Mouse (Mus musculus) monocyte, adult 2 months (primary cell): ENCODE results near the gene Barhl2.

ENCODE experiments used
- DNase-seq, 2 experiments: peaks; one replicate each; pipeline ENCODE4 v3.0.0; 2022; ENCODE audit warnings: low spot score in 2 of 2, low read depth in 1 of 2

Gene Barhl2

DNA sequence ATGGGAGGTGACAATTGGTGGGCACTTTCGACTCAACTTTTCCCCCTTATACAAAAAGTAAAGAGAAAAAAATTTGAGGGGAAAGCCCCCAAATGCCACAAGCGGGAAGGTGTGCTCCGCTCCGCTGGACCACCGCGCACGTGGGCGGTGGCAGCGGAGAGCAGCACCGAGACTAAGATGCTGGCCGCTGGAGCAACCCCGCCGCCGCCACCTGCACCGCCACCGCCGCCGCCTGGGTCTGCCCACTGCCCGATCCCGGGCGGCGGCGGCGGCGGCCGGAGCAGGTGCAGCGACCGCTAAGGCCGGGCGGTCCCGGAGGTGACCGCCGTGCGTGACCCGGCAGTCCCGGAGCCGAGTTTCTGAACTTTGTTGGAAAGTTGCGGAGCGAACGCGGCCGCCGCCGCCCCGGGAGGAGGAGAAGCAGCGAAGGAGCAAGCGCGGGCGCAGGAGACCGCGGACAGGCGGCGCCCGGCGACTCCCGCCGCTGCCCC is at the start of gene Barhl2:
TSS of gene Barhl2 (minus strand) at position 181 of the 491 bp plus-strand sequence.
- DNase-seq = no peak

DNA sequence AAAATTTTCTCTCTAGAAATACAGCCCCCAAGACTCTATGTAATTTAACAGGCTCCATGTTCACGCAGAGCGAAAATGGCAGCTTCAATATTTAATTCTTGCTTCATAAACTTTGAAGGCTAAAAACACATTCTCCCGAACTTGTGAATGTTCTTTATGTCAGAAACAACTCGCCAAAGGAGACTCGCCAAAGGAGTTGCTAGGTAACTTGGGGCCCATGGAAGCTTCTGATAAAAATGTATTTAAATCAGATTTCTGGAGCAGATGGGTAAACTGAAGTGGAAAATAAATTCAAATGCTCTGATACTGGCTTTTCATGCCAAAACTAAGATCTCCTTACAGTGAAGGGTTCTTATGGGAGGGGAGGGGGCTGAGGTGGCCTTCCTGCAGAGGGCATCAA is 48.1 kb upstream of the Barhl2 start:
- DNase-seq = no peak

GRCm38 (mm10) chr5:106502684-106503545 is 44.9 kb upstream of the Barhl2 start:
- DNase-seq = no peak

DNA sequence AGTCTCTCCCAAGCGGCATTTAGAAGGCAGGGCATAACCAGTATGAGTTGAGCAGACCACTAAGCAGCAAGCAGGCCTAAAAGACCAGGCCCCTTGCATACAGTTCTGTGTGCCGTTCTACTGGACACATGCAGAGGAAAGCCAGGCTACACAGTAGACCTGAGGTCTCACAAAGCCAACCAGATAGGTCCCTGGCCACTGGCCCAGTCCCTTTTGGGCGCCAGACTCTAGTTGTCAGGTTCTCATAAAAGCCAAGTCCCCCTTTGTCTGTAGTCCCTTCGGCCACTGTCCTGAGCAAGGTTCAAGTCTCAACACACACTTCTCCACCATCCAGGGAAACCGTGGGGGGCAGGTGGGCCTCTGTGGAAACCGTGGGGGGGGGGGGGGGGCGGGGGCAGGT is 44.3 kb upstream of the Barhl2 start:
- no peak for DNase-seq

- DNase-seq = no peak
Observed at GRCm38 (mm10) chr5:106491771-106492170, 33.8 kb upstream of the Barhl2 start.

GRCm38 (mm10) chr5:106472105-106472500 is 14.1 kb upstream of the Barhl2 start:
- no peak for DNase-seq

DNA sequence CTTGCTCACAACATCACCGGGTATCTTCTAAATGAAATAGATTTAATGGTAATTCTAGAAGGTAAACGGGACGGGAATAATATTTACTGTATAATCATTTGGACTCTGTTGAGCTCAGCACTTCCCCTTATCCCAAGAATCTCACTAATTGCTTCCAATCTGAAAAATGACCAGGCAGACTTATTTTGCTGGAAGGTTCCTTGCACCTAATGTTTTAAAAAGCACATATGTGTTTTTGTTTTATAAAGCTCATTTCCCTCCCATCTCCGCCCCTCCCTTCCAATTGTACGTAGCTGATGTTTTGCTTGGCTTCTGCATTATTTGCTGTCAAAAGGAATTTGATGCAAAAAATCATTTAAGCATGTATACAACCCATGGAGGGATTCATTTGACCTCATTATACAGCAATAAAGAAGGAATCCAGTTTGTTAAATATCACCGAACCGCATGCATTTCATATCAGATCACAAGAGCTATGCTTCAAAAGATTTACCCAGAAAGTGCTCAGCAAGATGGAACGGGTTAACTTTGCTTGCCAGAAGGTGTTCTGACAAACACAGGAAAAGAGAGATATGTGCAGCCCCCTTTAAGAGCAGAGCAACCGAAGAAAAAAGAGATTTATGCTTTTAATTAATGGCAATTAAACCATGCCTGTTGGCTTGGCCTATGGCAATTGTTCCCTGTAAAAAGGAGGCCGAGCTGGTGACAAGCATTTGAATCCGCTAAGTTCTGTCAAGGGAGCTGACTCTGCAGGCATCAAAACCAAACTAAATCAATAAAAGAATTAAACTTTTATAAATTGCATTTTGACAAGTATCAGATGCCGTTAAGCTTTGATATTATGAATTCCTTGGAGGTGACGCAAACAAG is 13.5 kb upstream of the Barhl2 start:
- DNase-seq = no peak

GRCm38 (mm10) chr5:106465129-106465790 is 7.3 kb upstream of the Barhl2 start:
- no peak for DNase-seq

DNA sequence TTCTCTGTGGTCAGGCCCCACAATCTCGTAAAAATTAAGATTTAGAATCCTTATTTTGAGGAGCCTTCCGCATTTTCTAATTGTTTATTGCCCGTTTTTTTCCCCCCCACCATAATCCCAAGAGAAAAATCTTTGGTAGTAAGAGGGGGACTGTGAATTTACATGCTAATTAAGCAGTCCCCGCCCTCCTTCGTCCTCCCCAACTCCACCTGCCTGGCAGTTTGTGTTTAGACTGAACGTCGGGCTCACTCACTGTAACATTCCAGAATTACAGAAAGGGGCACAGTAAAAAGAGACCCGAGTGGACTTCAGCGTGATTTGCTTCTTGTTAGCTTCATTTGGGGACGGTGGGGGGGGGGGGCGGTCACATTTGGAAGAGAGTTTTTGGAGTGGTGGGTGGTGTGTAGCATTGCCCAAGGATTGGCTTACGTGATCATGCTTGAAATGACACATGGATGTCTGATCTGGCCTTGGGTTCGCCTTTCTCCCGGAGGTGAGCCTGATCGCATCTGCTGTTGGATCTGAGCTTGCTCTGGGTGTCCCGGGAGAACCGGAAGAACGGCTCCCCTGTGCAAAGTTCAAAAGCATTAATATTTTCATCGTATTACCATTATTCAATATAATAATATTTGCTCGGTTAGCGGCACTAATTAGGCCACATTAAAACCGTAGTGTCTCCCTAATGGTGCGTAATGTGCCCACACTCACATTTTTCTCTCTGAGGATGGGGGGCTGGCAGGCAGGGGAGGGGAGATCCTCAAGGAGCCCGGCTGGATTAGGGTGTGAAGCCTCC is 6.6 kb upstream of the Barhl2 start:
- DNase-seq = no peak

- no peak for DNase-seq
Observed at GRCm38 (mm10) chr5:106463661-106464191, 5.8 kb upstream of the Barhl2 start.

- DNase-seq = no peak
Observed at GRCm38 (mm10) chr5:106461913-106462312, 3.9 kb upstream of the Barhl2 start.

DNA sequence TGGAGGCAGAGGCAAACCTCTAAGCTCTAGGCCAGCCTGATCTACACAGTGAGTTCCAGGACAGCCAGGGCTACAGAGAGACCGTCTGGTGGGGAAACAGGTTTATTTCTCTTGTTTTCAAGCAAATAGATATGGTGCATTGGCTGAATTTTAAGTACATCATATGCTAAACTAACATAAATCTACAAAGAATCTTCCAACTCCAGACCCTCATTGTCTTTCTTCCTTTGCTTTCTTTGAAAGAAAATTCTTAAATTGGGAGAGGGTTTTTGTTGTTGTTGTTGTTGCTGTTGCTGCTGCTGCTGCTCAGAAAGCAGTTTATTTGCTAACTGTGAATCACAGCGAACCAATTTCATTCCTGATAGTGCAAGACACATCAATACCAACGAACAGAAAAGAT is 3.5 kb upstream of the Barhl2 start:
- no peak for DNase-seq

- DNase-seq = no peak
Observed at GRCm38 (mm10) chr5:106460535-106460934, 2.6 kb upstream of the Barhl2 start.

- DNase-seq = no peak
Observed at GRCm38 (mm10) chr5:106460001-106460511, 2.1 kb upstream of the Barhl2 start.

GRCm38 (mm10) chr5:106459120-106459641 is 1.2 kb upstream of the Barhl2 start:
- DNase-seq = no peak

DNA sequence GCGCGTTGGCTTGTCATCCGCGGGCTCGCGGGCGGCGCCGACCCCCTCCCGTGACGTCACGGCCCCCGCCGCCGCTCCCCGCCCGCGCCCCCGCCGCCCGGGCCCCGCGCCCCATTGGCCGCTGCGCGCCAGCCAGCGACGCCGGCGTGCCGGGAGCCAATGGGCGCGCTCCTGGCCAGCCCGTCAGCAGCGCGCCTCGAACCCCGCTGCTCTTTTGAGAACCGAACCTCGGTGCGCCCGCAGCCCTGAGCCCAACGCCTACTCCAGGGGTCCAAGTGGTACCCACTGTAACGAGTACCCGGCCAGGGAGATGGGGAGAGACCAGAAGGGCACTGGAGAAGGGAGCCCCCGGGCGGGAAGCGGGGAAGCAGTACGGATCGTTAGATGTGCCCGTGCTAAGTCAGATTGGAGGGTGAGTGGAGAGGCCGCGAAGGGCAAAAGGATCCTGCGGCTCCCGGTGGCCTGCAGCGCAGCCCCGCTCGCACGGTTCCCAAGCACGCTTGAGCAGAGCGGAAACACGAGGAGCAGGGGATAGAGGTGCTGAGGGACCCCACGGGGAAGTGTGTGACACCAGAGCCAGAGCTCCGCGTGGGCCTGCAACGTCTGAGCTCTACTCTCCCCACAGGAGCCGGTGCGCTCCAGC is 632 bp upstream of the Barhl2 start:
- DNase-seq = no peak

DNA sequence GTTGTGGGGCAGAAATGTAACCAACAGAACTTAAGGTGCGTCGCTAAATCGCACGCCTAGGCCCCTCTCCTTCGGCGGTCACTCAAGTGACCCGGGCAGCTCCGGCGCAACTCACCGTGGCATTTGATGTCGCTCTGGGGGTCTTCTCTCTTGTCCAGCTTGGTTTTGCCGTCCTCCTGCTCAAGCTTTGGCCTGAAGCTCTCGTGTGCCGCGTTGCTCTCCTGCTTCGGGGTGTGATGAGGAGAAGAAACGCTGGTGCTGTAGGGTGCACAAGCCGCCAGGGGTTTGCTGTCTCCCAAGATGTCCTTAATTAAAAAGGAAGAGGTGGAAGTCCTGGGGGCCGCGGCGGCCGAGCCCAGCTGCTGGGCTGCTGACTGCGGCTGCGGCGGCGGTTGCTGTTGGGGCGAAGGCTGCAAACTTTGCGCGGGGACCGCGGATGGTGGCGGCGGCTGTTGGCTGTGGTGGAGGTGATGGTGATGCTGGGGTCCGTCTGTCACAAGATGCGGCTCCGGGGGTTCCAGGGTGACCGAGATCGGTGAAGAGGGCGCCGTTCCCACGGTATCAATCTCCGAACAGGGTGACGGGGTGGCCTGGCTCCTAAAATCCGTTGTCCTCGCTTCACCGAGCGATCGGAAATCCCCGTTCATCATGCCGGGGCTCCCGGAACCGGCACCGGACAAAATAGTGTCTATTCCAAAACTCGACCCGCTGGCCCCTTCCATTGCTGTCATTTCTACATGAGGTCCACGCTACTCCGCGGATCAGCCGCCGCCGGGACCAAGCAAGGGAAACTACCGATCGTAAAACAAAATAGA is 648 bp downstream of the Barhl2 start:
- DNase-seq = no peak

DNA sequence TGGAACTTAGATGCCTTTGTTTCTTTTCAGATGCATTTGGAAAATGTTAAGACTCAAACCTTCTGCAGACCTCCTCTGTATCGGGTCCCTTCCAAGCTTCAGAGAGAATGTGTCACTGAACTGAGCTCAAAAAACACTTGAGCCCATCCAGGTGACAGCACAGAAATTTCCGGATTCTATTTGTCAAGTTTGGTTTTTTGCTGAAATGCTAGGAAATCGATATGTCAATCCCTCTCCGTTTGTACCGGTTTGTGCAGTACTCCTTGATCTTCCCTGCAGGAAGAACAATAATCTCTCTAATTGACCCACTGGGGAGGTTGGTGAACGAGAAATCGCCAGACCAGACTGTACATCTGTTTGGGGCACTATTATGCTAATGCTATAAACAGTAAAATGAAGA is 2.0 kb downstream of the Barhl2 start:
- no peak for DNase-seq
